Mouse (Mus musculus) midbrain, postnatal 0 days (tissue): ENCODE data around the gene Parp14. TPM values are rescaled to one million over a fixed set of nuclear protein-coding genes. Genes with fewer than 3 reads are reported as not detected.
"Not testable (repeated sequence)": the region's sequence is repeated elsewhere in the genome, so short reads cannot be mapped to it uniquely, and the experiment has no call there.

Experiments used
- ATAC-seq: fragments of 200-750 bp; cut with Nextera tagmentation; 2 replicates; pipeline ENCODE4 v1.8.0; 2017; ENCODE audit warnings: moderate number of reproducible peaks, mild to moderate bottlenecking, moderate TSS enrichment, moderate library complexity; ENCODE audit not compliant: low FRiP score
- DNase-seq: peaks from one replicate; pipeline ENCODE4 v3.0.0-alpha.2; 2015; ENCODE audit warnings: low spot score
- H3K27ac ChIP-seq: fragments of 300-500 bp; sonication (generic); 2 replicates; pipeline ENCODE4 v1.5.1; 2014; ENCODE audit warnings: low read depth, mild to moderate bottlenecking, low read length, mixed read lengths
- H3K27me3 ChIP-seq: fragments of 300-500 bp; sonication (generic); 2 replicates; pipeline ENCODE4 v1.6.1; 2014; ENCODE audit warnings: low read length, control low read depth, mixed read lengths; ENCODE audit not compliant: insufficient read depth
- H3K36me3 ChIP-seq: fragments of 300-500 bp; sonication (generic); 2 replicates; pipeline ENCODE4 v1.6.1; 2014; ENCODE audit warnings: low read length, control low read depth, mixed read lengths; ENCODE audit not compliant: insufficient read depth
- H3K4me1 ChIP-seq: fragments of 300-500 bp; sonication (generic); 2 replicates; pipeline ENCODE4 v1.6.1; 2014; ENCODE audit warnings: mild to moderate bottlenecking, control low read depth, antibody characterized with exemption, low read length, mixed read lengths; ENCODE audit not compliant: insufficient read depth
- H3K4me2 ChIP-seq: fragments of 300-500 bp; sonication (generic); 2 replicates; pipeline ENCODE4 v1.6.1; 2014; ENCODE audit warnings: low read depth, mild to moderate bottlenecking, low read length, mixed read lengths; ENCODE audit not compliant: poor library complexity, severe bottlenecking
- H3K4me3 ChIP-seq: fragments of 300-500 bp; sonication (generic); 2 replicates; pipeline ENCODE4 v1.5.1; 2014; ENCODE audit warnings: low read depth, mild to moderate bottlenecking, low read length, moderate library complexity
- H3K9ac ChIP-seq: fragments of 300-500 bp; sonication (generic); replicated peaks from 2 replicates; pipeline ENCODE4 v1.6.1; 2014; ENCODE audit warnings: mild to moderate bottlenecking, low read length, moderate library complexity, mixed read lengths; ENCODE audit not compliant: poor library complexity, severe bottlenecking
- H3K9me3 ChIP-seq: fragments of 300-500 bp; sonication (generic); 2 replicates; pipeline ENCODE4 v1.6.1; 2016; ENCODE audit warnings: low read length, control low read depth
- CTCF ChIP-seq: IDR thresholded peaks from 2 replicates; pipeline ENCODE4 v1.5.1; 2016; ENCODE audit warnings: antibody characterized with exemption, mild to moderate bottlenecking
- WGBS: fragments of 180-500 bp; shearing (Covaris S2); extraction: QIAGEN DNeasy Blood & Tissue Kit; methylation state at CpG from one replicate; pipeline ENCODE4 v1.1.7; 2014; 5-methylcytosine and 5-hydroxymethylcytosine counted together
- polyA plus RNA-seq: library from polyadenylated mRNA; unstranded; fragments of >200 nt; fragmentation: Nextera tagmentation; extraction: Ambion mirVana; gene quantifications from 2 replicates; pipeline ENCODE4 v1.2.1, GENCODE M21; 2015
- total RNA-seq: library from RNA; depleted of rRNA; stranded (reverse); fragments of >200 nt; gene quantifications from 2 replicates; pipeline ENCODE4 v1.2.3, GENCODE M21; 2014

Parp14 gene
- total and polyA plus RNA-seq, 2 experiments from 2014 or later = 0.22 to 1.2 TPM

- 68% methylated on average over 6 of the region's 6 CpGs for WGBS
- H3K9ac ChIP-seq = no peak overlapping the region
- no peak overlapping the region for H3K27ac ChIP-seq
- H3K9me3 ChIP-seq = no peaks in the 10 kb centered on the region
- no peaks in the 10 kb centered on the region for H3K4me1 ChIP-seq
- H3K4me2 ChIP-seq = no peak overlapping the region
- no peak for TF ChIP-seq CTCF
- no peak overlapping the region for H3K4me3 ChIP-seq
- no peaks in the 10 kb centered on the region for H3K27me3 ChIP-seq
- DNase-seq (no peak), ATAC-seq (no peak)
- H3K36me3 ChIP-seq = no peaks in the 10 kb centered on the region
Measured at GRCm38 (mm10) chr16:35903014-35903640, 31.8 kb upstream of the Parp14 start.

- DNase-seq (no peak), ATAC-seq (no peak)
- Histone ChIP-seq H3K4me3 (no peak overlapping the region), H3K27ac (no peak overlapping the region), H3K4me1 (no peaks in the 10 kb centered on the region), H3K27me3 (no peaks in the 10 kb centered on the region), H3K4me2 (no peak overlapping the region), H3K36me3 (no peaks in the 10 kb centered on the region), H3K9me3 (no peaks in the 10 kb centered on the region), H3K9ac (no peak overlapping the region)
- 90% methylated on average over 3 of the region's 3 CpGs for WGBS
- no peak for TF ChIP-seq CTCF
Measured at GRCm38 (mm10) chr16:35900541-35900940, 29.2 kb upstream of the Parp14 start.

- H3K9me3 ChIP-seq = no peaks in the 10 kb centered on the region
- WGBS = 56% methylated on average over 6 of the region's 6 CpGs
- H3K27me3 ChIP-seq = no peaks in the 10 kb centered on the region
- no peaks in the 10 kb centered on the region for H3K36me3 ChIP-seq
- no peak overlapping the region for H3K27ac ChIP-seq
- H3K4me1 ChIP-seq = no peaks in the 10 kb centered on the region
- ATAC-seq = no peak
- no peak overlapping the region for H3K9ac ChIP-seq
- no peak for TF ChIP-seq CTCF
- H3K4me3 ChIP-seq = no peak overlapping the region
- DNase-seq = no peak
- H3K4me2 ChIP-seq = no peak overlapping the region
Measured at GRCm38 (mm10) chr16:35894997-35895396, 23.7 kb upstream of the Parp14 start.

- H3K27ac ChIP-seq, H3K36me3 ChIP-seq, H3K4me3 ChIP-seq, ATAC-seq, DNase-seq, H3K4me1 ChIP-seq, H3K4me2 ChIP-seq, H3K27me3 ChIP-seq, H3K9me3 ChIP-seq, H3K9ac ChIP-seq: not testable (repeated sequence)
- 74% methylated on average over 5 of the region's 5 CpGs for WGBS
Measured at GRCm38 (mm10) chr16:35891603-35892002, 20.3 kb upstream of the Parp14 start.

DNA sequence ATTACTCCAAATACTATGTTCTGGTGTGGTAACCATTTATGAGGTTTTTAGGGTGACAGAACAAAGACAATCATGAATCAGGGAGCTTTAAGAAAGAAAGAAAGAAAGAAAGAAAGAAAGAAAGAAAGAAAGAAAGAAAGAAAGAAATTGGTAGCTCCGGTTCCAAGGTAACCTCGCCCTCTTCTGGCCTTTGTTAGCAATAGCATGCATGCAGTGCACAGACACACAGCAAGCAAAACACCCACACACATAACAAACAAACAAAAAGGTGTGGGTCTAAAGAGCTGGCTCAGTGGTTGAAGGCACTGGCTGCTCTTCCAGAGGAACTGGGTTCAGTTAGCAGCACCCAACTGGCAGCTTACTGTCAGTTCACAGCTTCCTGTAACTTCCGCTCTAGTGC lies 19.3 kb upstream of the Parp14 start:
- Histone ChIP-seq H3K27ac (no peak overlapping the region), H3K4me3 (no peak overlapping the region), H3K9me3 (no peaks in the 10 kb centered on the region), H3K36me3 (no peaks in the 10 kb centered on the region), H3K9ac (no peak overlapping the region), H3K4me1 (no peaks in the 10 kb centered on the region), H3K27me3 (no peaks in the 10 kb centered on the region), H3K4me2 (no peak overlapping the region)
- ATAC-seq (no peak), DNase-seq (no peak)
- WGBS = 75% methylated on average over 3 of the region's 3 CpGs
- TF ChIP-seq CTCF = peak; percentile 69

DNA sequence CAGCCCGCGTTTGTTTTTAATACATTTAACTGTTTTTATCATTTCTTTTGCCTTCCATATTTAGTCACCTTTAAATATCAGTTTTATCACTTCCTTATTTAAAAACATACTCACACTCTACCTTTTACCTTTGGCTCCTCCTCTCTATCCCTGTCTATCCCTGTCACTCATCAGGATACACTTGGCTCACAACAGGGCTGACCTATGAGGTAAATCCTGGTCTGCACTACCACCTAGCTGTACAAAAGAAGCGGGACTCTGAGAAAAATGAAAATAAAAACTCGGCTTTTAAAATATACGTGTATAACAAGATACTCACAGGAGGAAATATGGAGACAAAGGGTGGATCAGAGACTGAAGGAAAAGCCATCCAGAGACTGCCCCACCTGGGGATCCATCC lies 17.6 kb upstream of the Parp14 start:
- H3K36me3 ChIP-seq = no peaks in the 10 kb centered on the region
- no peaks in the 10 kb centered on the region for H3K27me3 ChIP-seq
- no peak overlapping the region for H3K4me3 ChIP-seq
- ATAC-seq (no peak), DNase-seq (no peak)
- H3K4me2 ChIP-seq = no peak overlapping the region
- 87% methylated on average over 5 of the region's 5 CpGs for WGBS
- no peak overlapping the region for H3K9ac ChIP-seq
- H3K9me3 ChIP-seq = no peaks in the 10 kb centered on the region
- H3K27ac ChIP-seq = no peak overlapping the region
- no peaks in the 10 kb centered on the region for H3K4me1 ChIP-seq
- TF ChIP-seq CTCF = peak; percentile 56
